Mouse (Mus musculus): ENCODE measurements around the gene Gusb.

The Gusb gene

DNA sequence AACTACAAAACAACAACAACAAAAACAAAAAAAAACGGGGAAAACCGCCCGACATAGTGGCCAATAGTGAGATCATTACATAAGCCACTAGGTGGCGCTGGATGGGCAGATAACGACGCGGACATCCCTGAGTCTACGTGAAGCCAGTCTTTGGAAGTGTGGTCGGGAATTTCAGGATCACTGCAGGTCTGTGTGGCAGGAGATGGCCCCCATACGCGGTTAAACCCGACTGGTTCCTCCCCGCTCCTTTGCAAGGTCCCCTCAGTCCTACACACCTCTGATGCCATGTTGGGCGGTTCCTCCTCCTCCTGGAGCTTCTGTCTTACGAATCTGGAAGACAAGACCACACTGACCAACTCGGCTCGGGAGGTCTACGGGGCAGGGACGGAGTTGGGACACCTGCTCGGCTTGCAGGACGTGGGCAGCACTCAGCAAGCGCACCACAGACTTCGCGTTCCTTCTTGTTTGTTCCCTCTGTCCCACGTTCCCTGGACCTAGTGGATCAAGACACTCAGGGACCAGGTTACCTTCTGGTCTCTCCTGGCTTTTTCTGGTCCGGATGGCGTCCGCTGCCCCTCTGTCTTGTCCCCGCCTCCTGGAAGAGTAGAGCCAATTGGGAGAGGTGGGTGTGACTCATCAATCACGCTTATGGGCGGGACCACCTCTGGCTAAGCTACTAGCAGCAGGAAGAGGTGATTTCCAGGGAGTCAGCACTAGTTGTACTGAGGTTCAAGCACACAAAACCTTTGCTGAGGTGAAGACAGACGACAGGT, 21.1 kb upstream of the Gusb start:
- peak; percentile 82 for DNase-seq (ENCODE audit: low spot score)

DNA sequence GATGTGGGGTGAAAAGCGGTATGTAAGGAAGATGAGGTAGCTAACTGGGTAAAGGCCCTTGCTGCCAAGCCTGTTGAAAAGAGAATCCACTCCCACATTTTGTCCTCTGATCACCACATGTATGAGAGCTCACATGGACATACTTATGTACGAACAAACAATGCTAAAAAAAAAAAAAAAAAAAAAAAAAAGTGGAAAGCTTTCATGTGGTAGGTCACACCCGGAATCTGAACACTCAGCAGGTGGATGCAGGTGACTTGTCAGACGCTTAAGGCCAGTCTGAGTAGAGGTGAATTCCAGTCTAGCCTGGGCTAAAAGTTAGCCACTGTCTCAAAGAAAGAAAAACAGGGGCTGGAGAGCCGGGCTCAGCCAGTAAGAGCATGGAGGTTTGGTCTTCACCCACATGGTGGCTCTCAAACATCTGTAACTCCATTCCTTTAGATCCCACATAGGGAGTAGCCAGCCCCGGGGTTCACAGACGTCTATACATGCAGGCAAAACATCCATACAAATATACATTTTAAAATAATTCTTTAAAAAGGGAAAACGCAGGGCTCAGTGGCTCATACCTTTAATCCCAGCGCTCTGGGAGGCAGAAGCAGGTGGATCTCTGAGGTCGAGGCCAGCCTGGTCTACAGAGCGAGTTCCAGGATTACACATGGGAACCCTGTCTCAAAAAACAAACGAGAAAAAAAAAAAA, 20.4 kb upstream of the Gusb start:
- DNase-seq (ENCODE audit: low spot score) = no peak

DNA sequence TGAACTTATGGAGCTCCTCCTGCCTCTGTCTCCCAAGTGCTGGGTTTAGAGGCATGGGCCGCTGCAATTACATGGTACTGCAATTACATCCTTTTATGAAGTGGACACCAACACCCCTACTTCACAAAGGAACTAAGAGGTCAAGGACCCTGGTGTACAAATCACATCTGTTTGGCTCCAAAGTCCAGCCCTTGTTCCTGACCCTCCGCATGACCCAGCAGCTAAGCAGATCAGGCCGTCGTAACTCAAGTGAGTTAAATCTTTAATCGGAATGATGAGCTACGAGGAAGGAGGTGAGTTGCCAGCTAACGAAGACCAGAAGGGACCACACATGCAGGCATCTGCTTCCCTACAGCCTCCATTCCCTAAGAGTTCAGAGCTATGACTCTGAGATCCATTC, 19.5 kb upstream of the Gusb start:
- DNase-seq (ENCODE audit: low spot score) = no peak

DNA sequence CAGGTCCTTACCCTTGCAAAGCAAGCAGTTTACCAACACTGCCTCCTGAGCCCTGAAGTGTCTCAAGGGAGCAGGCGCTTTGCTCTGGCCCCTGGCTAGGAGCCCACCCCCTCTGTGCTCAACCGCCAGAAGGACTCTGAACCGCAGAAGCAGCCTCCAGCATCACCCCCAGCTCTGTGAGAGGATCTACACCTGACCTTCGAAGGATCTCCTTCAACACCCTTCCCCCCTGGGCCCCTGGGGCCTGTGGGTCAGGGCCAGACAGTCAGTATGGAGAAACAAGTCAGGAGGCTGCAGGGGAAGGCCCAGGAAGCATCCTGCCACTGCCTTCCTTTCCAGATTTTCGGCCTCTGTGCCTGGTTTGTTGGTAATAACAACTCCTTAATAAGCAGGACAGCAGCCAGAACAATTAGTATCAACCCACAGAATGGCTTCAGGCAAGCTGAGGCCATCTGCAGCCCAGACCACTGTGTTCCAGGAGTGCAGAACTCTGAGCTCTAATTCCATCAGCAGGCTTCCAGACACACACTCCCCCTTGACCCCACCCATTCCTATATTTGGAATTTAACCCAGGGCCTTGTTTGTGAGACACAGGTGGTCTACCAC, 18.6 kb upstream of the Gusb start:
- DNase-seq (ENCODE audit: low spot score) = no peak

DNA sequence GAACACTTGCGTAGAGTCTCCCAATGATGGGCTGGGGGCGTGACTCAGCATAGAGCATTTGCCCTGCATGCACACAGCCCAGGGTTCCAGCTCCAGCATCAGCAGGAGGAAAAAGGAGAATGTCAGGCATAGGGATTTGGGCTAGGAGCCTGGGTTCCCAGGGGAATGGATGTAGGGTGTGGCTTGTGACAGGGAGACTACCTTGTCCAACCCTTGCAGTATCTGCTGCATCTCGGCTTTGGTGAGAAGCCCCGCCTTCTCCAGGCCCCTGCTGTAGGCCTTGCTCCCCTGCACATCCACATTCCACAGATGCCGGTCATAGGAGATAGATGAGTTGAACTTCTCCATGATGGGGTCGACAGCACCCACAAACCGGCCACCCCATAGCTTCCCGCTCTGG, 16.6 kb upstream of the Gusb start:
- no peak for DNase-seq (ENCODE audit: low spot score)

DNA sequence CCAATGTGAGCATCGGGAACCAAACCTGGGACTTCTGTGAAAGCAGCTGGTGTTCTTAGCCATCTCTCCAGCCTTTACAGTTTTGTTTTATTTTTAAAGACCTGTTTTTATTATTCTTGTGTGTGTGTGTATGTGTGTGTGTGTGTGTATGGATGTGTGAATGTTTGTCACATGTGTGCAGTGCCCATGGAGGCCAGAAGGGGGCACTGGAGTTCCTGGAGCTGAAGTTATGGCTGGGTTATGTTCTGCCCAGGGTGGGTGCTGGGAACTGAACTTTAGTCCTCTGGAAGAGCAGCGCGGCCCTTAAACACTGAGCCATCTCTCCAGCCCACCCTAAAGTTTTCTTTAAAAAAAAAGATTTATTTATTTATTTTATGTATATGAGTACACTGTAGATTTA, 12.3 kb upstream of the Gusb start:
- no peak for DNase-seq (ENCODE audit: low spot score)

DNA sequence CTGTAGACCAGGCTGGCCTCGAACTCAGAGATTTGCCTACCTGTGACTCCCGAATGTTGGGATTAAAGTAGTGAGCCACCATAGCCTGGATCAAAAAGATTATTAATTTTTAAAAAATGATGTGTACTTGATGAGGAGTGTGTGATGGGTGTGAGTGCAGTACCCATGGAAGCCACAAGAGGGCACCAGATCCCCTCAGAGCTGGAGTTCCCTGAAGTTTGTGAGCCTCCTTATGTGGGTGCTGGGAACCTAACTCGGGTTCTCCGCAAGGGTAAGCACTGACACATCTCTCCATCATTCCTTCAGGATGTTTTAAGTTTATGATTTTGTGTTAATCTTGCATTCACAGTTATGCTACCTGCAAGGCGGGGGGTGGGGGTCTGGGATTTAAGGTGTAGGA, 8.1 kb upstream of the Gusb start:
- DNase-seq (ENCODE audit: low spot score) = no peak

DNA sequence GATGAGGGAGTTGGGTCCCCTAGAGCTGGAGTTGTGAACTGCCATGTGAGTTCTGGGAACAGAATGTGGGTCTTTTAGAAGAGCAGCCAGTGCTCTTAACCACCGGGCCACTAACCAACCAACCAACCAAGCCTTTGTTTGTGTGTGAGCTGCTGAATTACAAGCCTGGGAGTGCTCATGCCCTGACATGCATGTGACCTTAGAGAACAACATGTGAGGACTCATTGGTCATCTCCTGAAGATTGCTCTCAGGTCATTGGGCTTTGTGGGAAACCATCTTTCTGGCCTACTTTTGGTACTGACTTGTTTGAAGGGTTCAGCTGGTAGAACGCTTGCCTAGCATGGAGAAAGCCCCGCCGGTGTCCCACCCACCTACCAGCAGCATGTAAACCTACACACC, 6.9 kb upstream of the Gusb start:
- no peak for DNase-seq (ENCODE audit: low spot score)

DNA sequence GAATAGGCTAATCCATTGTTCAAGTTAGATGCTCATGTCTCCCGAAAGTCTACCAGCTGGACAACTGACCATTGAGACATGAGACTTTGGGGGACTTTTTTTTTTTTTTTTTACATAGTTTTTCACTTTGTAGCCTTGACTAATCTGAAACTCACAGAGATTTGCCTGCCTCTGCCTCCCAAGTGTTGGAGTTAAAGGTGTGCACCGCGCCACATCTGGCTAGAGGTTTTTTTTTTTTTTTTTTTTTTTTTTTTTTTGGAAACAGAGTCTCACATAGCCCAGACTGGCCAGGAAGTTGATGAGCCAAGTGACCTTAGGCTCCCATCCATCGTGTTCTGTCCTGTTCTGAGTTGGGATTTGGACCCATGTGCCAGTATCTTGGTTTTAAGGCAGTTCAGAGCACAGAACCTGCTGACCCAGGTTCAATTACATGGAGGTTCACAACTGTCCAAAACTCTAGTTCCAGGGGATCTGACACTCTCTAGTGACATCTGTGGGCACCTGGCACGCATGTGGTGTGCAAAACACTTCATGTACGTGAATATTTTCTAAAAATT, 5.3 kb upstream of the Gusb start:
- DNase-seq (ENCODE audit: low spot score) = no peak

DNA sequence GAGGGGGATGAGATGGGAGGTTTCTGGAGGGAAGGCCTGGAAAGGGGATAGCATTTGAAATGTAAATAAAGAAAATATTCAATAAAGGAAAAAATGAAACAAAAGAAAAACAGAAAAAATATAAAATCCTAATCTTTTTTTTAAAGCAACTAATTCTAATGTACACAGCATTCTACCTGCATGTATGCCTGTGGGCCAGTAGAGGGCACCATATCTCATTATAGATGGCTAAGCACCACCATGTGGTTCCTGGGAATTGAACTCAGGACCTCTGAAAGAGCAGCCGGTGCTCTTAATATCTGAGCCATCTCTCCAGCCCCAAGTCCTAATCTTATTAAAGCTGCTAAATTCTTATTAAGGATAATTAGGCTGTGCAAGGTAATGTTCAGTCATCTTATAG, 4.5 kb upstream of the Gusb start:
- no peak for DNase-seq (ENCODE audit: low spot score)

DNA sequence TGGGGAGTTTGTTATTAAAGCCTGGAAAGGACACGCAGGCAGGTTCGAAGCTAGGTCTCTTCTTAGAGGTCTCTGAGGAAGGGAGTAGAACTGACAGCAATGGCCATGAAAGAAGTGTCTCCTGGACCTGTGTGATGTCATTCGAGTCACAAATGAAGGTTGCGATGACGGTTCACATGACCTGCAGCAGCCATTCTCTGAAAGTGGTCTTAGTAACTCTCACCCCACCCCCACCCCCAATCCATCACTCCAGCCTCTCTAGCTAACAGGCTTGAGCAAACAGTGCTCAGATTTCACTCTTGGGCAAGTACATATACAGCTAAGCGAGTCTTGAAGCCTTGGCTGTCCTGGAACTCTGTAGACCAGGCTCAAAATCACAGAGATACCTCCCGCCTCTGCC, 380 bp upstream of the Gusb start:
- DNase-seq (ENCODE audit: low spot score) = no peak

DNA sequence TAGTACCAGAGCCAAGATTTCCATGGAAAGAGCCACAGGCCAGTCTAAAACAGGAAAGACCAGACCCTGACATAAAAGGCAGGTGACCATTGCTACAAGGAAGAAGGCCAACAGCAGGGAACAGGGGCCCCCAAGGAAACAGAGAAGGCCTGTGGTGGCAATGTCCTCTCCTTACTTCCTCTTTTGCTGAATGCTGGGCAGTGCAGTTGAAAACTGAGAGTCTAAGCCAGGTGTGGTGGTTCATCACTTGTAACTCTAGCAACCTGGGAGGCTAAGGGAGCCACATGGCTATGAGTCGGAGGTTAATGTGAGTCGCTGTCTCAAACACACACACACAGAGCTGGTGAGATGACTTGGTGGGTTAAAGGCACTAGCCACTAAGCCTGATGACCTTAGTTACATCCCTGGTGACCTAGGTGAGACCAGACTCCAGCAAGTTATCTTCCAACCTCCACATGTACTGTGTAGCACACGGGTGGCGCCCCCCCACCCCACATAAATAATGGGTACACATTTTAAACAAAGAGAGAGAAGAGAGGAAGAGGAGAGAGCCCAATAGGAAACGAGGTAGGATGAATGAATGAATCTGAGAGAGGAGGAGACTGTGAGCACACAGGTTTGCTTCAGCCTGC, 1.4 kb downstream of the Gusb start:
- no peak for DNase-seq (ENCODE audit: low spot score)

DNA sequence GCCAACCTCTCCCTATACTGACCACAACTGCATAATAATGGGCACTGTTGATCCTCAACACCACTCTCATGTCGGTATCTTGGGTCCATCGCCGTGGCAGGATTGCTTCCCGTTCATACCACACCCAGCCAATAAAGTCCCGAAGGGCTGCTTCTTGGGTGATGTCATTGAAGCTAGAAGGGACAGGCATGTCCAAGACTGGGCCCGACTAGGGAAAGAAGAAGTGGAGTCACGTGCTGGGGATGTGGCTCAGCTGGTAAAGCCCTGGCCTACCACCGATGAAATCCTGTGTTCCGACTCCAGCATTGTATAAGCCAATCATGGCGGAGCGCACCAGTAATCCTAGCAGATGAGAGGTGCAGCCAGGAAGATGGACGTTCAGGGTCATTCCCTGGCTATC, 2.1 kb downstream of the Gusb start:
- DNase-seq (ENCODE audit: low spot score) = no peak

DNA sequence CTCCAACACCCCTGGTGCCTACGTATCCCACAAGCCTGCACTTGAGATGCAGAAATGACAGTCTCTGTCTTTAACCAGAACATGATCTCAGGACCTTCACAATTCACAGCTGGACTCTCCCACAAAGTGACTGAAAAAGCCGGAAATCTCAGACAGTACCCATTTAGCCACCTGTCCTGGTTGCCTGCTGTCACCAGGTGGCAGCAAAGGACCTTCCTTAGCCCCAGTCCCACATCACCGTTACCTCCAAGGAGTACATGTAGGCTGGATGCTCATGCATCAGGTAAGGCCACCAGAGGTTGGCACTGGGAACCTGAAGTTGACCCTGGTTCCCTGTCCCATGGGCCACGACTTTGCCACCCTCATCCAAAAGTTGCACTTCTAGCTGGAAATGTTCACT, 3.8 kb downstream of the Gusb start:
- DNase-seq (ENCODE audit: low spot score) = peak; percentile 59

DNA sequence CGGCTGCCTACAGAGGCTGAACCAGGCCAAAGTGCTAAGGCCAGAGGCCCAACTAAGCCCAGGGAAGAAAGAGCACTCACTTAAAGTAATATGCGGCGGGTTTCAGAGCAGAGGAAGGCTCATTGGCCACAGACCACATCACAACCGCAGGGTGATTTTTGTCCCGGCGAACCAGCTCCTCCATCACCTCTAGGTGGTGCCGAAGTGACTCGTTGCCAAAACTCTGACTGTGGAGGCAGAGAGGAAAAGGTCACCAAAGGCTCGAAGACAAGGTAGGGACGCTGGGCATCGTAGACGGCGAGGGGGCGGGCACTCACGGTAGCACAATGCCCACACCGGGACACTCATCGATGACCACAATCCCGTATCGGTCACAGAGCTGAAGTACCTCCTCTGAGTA, 5.1 kb downstream of the Gusb start:
- no peak for DNase-seq (ENCODE audit: low spot score)

DNA sequence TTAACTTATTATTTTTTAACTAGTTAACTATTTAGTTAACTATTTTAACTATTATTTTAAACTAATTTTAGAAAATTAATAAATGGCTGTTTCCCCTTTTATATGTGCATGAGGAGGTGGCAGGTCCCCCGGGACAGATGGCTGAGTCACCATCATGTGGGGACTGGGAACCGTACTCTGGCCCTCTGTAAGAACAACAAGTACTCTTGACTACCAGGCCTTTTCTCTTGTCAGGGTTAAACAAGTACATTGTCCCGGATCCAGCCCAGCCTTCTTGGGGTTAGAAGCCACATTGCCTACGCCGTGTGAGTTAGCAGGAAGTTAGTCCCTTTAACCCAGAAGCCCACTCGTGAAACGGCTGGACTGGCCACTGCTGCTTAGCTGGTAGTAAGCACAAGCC, 7.9 kb downstream of the Gusb start:
- no peak for DNase-seq (ENCODE audit: low spot score)

DNA sequence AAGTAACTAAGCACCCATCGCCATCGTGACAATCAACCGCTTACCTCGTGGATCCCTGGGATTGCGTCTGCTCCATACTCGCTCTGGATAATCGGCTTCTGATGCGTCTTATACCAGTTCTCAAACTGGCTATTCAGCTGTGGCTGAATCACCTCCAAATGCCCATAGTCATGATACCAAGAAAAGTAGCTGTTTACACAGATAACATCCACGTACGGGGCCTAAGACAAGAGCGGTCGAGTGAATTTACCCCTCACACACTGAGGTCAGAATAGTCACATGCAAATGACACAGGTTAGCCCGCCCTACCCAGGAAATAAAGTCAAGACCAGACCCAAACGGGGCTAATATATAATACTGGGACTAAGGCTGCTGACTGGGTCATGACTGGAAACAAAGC, 9.5 kb downstream of the Gusb start:
- DNase-seq (ENCODE audit: low spot score) = no peak

DNA sequence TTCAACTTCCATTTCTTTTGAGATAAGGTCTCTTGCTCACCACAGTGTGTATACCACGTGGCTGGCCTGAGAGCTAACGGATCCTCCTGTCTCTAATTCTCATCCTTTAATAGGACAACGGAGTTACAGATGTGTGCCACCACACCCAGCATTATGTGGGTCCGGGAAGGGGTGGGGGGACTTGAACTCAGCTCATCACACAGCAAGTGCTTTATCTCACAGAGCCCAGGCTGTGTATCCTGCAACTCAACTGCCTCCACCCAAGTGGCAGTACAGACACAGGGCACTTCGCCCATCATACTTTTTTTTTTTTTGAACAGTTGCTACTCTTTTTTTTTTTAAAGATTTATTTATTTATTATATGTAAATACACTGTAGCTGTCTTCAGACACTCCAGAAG, 11.0 kb downstream of the Gusb start:
- DNase-seq (ENCODE audit: low spot score) = no peak

DNA sequence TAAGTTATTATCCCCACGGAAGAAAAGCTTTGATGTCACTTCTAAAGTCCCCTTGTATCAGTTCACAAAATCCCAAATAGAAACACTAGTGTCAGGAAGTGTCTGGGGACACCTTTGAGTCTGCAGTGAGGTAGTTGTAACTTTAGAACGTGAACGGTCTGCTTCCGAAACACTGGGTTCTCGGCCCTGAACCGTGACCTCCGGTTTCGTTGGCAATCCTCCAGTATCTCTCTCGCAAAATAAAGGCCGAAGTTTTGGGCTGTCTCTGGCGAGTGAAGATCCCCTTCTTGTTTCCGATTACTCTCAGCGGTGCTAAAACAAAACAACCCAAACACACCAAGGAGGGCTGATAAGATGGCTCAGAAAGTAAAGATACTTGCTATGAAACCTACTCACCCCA, 13.5 kb downstream of the Gusb start:
- DNase-seq (ENCODE audit: low spot score) = no peak

DNA sequence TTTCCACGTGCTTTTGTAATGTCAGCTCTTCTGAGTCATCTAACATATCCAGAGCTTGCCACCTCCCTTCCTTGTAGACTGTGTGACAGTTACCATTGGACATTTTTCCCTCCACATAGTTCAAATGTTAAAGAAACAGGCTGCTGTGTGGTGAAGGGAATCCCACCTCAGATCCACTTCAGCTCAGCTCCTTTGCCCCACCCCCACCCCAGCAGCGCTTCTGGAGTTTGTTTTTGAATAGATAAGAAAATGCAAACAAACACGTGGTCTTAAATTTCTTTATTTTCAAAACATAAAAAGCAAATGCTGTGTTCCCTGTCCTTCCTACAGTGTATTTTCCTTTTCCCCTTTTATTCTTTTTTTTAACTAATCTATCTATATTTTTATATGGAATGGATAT, 22.6 kb downstream of the Gusb start:
- no peak for DNase-seq (ENCODE audit: low spot score)

DNA sequence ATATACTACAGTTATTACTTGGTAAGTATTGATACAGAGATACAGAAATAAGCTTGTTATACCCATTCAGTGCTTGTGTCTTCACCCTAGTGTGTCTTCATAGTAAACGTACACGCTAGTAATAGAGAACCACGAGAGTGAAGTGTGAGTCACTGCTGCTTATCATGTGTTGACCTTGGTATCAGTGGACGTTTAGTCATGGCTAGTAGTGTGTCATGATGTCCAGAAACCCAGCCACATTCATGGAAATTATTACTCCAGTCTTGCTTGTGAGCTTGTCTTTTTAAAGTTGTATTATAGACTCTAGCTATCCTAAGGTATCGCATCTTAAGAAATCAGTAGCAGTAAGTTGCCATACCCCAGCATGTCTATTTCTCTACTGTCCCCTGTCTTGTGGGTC, 24.2 kb downstream of the Gusb start:
- no peak for DNase-seq (ENCODE audit: low spot score)

DNA sequence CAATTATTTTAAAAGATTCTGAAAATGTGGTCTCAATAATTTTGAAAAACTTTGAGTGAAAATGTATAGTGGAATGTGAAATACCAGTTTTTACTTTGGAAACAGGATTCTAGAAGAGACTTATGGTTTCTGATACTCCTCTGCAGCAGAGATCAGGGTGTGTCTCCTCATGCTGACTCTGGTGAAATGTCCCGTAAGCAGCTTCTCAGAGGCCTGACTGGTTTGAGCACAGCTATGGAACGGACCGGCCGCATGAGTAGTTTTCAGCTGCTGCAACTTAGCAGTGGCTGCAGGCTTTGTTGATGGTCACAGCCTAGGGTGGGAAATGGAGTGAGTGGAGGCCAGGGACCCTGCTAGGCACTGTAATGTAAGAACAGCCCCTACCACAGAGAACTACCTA, 25.1 kb downstream of the Gusb start:
- DNase-seq (ENCODE audit: low spot score) = no peak

DNA sequence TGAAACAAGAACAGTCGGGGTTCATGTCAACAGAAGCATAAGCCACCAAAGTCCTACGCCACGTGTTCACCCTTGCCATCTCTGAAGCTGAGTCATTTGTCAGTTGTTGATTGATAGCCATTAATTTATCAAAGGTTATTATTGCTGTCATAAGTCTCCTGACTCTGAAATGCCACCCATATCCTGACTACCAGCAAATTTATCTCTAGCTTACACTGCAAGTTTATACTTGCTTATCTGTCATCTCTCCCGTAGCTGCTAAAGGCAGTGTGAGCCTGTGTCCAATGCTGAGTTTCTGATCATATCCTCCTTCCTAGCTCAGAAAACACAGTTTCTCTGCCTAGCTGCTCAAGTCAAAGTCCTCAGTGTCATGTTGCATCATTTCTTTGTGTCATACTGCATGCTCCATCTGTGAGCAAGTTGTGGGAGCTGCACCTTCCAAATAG, 28.0 kb downstream of the Gusb start:
- no peak for DNase-seq (ENCODE audit: low spot score)
